1 mouse cellular context compared by ENCODE assay signal in genomic region chr1:134560801-134561769, GRCm38 (mm10).
TF ChIP-seq lines count a peak whose summit lies in the region.

No protein-coding gene starts in this region.

TF ChIP-seq in MEL, 35 proteins besides CTCF, POLR2A, EP300 and RAD21 (continued from another document):
- TF ChIP-seq MYB (IDR thresholded peaks at IDR 0.05; ENCODE audit: low read depth, low read length) (peak; percentile 89), TCF12 (IDR thresholded peaks at IDR 0.05; ENCODE audit: low read depth, low read length) (no peak), KAT2A (conservative IDR thresholded peaks at IDR 0.05; ENCODE audit: low read depth, low read length) (no peak), ELF1 (IDR thresholded peaks at IDR 0.05; ENCODE audit: low read depth, low read length) (0 out of 2 replicates have a peak, but pooled peaks have one; percentile 10), POLR2AphosphoS2 (IDR thresholded peaks at IDR 0.05; ENCODE audit: low read length) (no peak), MEF2A (IDR thresholded peaks at IDR 0.05; ENCODE audit: extremely low read depth, insufficient replicate concordance, low read depth, low read length, poor library complexity, severe bottlenecking) (no peak)
